Mouse (Mus musculus) MEL (cell line): ENCODE results near the gene Col15a1. TPM values are rescaled to one million over a fixed set of nuclear protein-coding genes. Genes with fewer than 3 reads are reported as not detected.
A peak's percentile ranks its signal among the peaks of the same experiment; 100 is the strongest.

ENCODE experiments used
- DNase-seq: peaks from one replicate; pipeline ENCODE4 v3.0.0; 2011; ENCODE audit warnings: low read depth, low spot score
- H3K27ac ChIP-seq: 2 replicates; pipeline ENCODE4 v1.5.1; 2012; ENCODE audit warnings: low read depth, mild to moderate bottlenecking, control low read depth, low read length, moderate library complexity; ENCODE audit not compliant: control insufficient read depth
- H3K27me3 ChIP-seq, 2 experiments: fragments of 150-350 bp in 1 of 2; sonication (generic) in 1 of 2; 2 replicates each; pipeline ENCODE4 v1.6.1; 2012; ENCODE audit warnings: low read length in 2 of 2, mild to moderate bottlenecking in 2 of 2, improper control_type of control experiment in 1 of 2, moderate library complexity in 1 of 2; ENCODE audit not compliant: insufficient read depth in 2 of 2, control insufficient read depth in 1 of 2
- H3K36me3 ChIP-seq, 2 experiments: 2 replicates each; pipeline ENCODE4 v1.6.1; 2012 to 2014; ENCODE audit warnings: low read length in 2 of 2, improper control_type of control experiment in 1 of 2, inconsistent platforms in 1 of 2, mild to moderate bottlenecking in 1 of 2; ENCODE audit not compliant: insufficient read depth in 2 of 2, control insufficient read depth in 1 of 2
- H3K4me1 ChIP-seq, 2 experiments: fragments of 150-350 bp in 1 of 2; sonication (generic) in 1 of 2; 2 replicates each; pipeline ENCODE4 v1.6.1; 2012; ENCODE audit warnings: low read length in 2 of 2, improper control_type of control experiment in 1 of 2, mild to moderate bottlenecking in 1 of 2; ENCODE audit not compliant: insufficient read depth in 2 of 2, control insufficient read depth in 1 of 2
- H3K4me3 ChIP-seq, 2 experiments: fragments of 150-350 bp in 1 of 2; sonication (generic) in 1 of 2; 2 replicates each; pipeline ENCODE4 v1.5.1; 2012; ENCODE audit warnings: low read depth in 2 of 2, low read length in 2 of 2, mild to moderate bottlenecking in 2 of 2, moderate library complexity in 2 of 2, control low read depth in 1 of 2, improper control_type of control experiment in 1 of 2; ENCODE audit not compliant: control insufficient read depth in 1 of 2, insufficient read depth in 1 of 2
- H3K79me2 ChIP-seq: 2 replicates; pipeline ENCODE4 v1.6.1; 2012; ENCODE audit warnings: mild to moderate bottlenecking, low read length, moderate library complexity; ENCODE audit not compliant: control insufficient read depth, poor library complexity, insufficient read depth
- H3K9ac ChIP-seq: 2 replicates; pipeline ENCODE4 v1.6.1; 2012; ENCODE audit warnings: low read depth, mild to moderate bottlenecking, control low read depth, low read length, moderate library complexity; ENCODE audit not compliant: control insufficient read depth, poor library complexity, severe bottlenecking
- H3K9me3 ChIP-seq: fragments of 150-350 bp; sonication (generic); replicated peaks from 2 replicates; pipeline ENCODE4 v1.6.1; 2012; ENCODE audit warnings: mild to moderate bottlenecking, low read length, improper control_type of control experiment, moderate library complexity; ENCODE audit not compliant: insufficient read depth
- BHLHE40 ChIP-seq: IDR thresholded peaks from 2 replicates; pipeline ENCODE4 v1.6.1; 2012; ENCODE audit warnings: low read depth, mild to moderate bottlenecking, inconsistent platforms, low read length, improper control_type of control experiment, borderline replicate concordance
- E2F4 ChIP-seq: IDR thresholded peaks from 2 replicates; pipeline ENCODE4 v1.6.1; 2011; ENCODE audit warnings: low read depth, low read length, improper control_type of control experiment, borderline replicate concordance
- ELF1 ChIP-seq: IDR thresholded peaks from 2 replicates; pipeline ENCODE4 v1.6.1; 2014; ENCODE audit warnings: low read depth, mild to moderate bottlenecking, inconsistent platforms, low read length, improper control_type of control experiment, moderate library complexity
- EP300 ChIP-seq, 2 experiments: IDR thresholded peaks; 2 replicates each; pipeline ENCODE4 v1.6.1; 2011; ENCODE audit warnings: improper control_type of control experiment in 2 of 2, low read length in 2 of 2, low read depth in 1 of 2, mild to moderate bottlenecking in 1 of 2
- ETS1 ChIP-seq: IDR thresholded peaks from 2 replicates; pipeline ENCODE4 v1.6.1; 2012; ENCODE audit warnings: low read depth, mild to moderate bottlenecking, inconsistent platforms, low read length, improper control_type of control experiment, moderate library complexity
- GATA1 ChIP-seq: IDR thresholded peaks from 2 replicates; pipeline ENCODE4 v1.6.1; 2011; ENCODE audit warnings: low read depth, low read length, improper control_type of control experiment
- HCFC1 ChIP-seq: IDR thresholded peaks from 2 replicates; pipeline ENCODE4 v1.6.1; 2012; ENCODE audit warnings: low read depth, mild to moderate bottlenecking, inconsistent platforms, low read length, improper control_type of control experiment, moderate library complexity
- JUND ChIP-seq: IDR thresholded peaks from 2 replicates; pipeline ENCODE4 v1.6.1; 2011; ENCODE audit warnings: low read depth, mild to moderate bottlenecking, improper control_type of control experiment, low read length
- MAZ ChIP-seq: IDR thresholded peaks from 2 replicates; pipeline ENCODE4 v1.6.1; 2012; ENCODE audit warnings: low read depth, mild to moderate bottlenecking, inconsistent platforms, low read length, improper control_type of control experiment
- MXI1 ChIP-seq: IDR thresholded peaks from 2 replicates; pipeline ENCODE4 v1.6.1; 2011; ENCODE audit warnings: mild to moderate bottlenecking, low read depth, low read length, improper control_type of control experiment
- MYB ChIP-seq: IDR thresholded peaks from 2 replicates; pipeline ENCODE4 v1.6.1; 2011; ENCODE audit warnings: mild to moderate bottlenecking, low read depth, low read length, improper control_type of control experiment
- MYC ChIP-seq: IDR thresholded peaks from 2 replicates; pipeline ENCODE4 v1.6.1; 2011; ENCODE audit warnings: low read depth, mild to moderate bottlenecking, low read length, improper control_type of control experiment, moderate library complexity
- POLR2A ChIP-seq, 2 experiments: IDR thresholded peaks; 2 replicates each; pipeline ENCODE4 v1.6.1; 2011 to 2012; ENCODE audit warnings: low read length in 2 of 2, mild to moderate bottlenecking in 2 of 2, control low read depth in 1 of 2, improper control_type of control experiment in 1 of 2, low read depth in 1 of 2, moderate library complexity in 1 of 2; ENCODE audit not compliant: control insufficient read depth in 1 of 2, insufficient read depth in 1 of 2, poor library complexity in 1 of 2
- TAL1 ChIP-seq: IDR thresholded peaks from 2 replicates; pipeline ENCODE4 v1.6.1; 2012; ENCODE audit warnings: mild to moderate bottlenecking, inconsistent platforms, low read length, moderate library complexity, mixed read lengths
- TBP ChIP-seq: IDR thresholded peaks from 2 replicates; pipeline ENCODE4 v1.8.0; 2011; ENCODE audit warnings: low read depth, low read length, improper control_type of control experiment
- TCF12 ChIP-seq: IDR thresholded peaks from 2 replicates; pipeline ENCODE4 v1.6.1; 2014; ENCODE audit warnings: low read depth, mild to moderate bottlenecking, inconsistent platforms, low read length, improper control_type of control experiment, moderate library complexity
- UBTF ChIP-seq: IDR thresholded peaks from 2 replicates; pipeline ENCODE4 v1.6.1; 2012; ENCODE audit warnings: low read depth, mild to moderate bottlenecking, inconsistent platforms, low read length, improper control_type of control experiment, moderate library complexity, borderline replicate concordance; ENCODE audit not compliant: insufficient read depth
- USF1 ChIP-seq: IDR thresholded peaks from 2 replicates; pipeline ENCODE4 v1.6.1; 2014; ENCODE audit warnings: low read depth, mild to moderate bottlenecking, inconsistent platforms, low read length, improper control_type of control experiment, moderate library complexity
- USF2 ChIP-seq, 2 experiments: IDR thresholded peaks; 2 replicates each; pipeline ENCODE4 v1.6.1; 2011 to 2012; ENCODE audit warnings: improper control_type of control experiment in 2 of 2, low read length in 2 of 2, borderline replicate concordance in 1 of 2, inconsistent platforms in 1 of 2, low read depth in 1 of 2, mild to moderate bottlenecking in 1 of 2; ENCODE audit not compliant: insufficient read depth in 1 of 2
- ZC3H11A ChIP-seq: IDR thresholded peaks from 2 replicates; pipeline ENCODE4 v1.6.1; 2012; ENCODE audit warnings: low read depth, mild to moderate bottlenecking, inconsistent platforms, low read length, improper control_type of control experiment
- ZMIZ1 ChIP-seq: IDR thresholded peaks from 2 replicates; pipeline ENCODE4 v1.6.1; 2012; ENCODE audit warnings: low read depth, mild to moderate bottlenecking, inconsistent platforms, low read length, improper control_type of control experiment, moderate library complexity
- polyA plus RNA-seq, 2 experiments: library from polyadenylated mRNA; stranded (reverse) in 1 of 2; unstranded in 1 of 2; fragments of >175 nt in 1 of 2; fragments of >200 nt in 1 of 2; gene quantifications; 2 replicates each; pipeline versions ENCODE4 v1.2.1 to v1.2.4; 2012; ENCODE audit warnings: low replicate concordance in 2 of 2, low read depth in 1 of 2; ENCODE audit not compliant: insufficient read length in 2 of 2, insufficient read depth in 1 of 2, missing spikeins in 1 of 2
- total RNA-seq: library from RNA; depleted of rRNA; stranded (reverse); fragments of 300-350 nt; gene quantifications from 2 replicates; pipeline ENCODE4 v1.2.3, GENCODE M21; 2012

Gene Col15a1
- total and polyA plus RNA-seq, 3 experiments: 2.2 to 2.6 TPM; not detected in 1

GRCm38 (mm10) chr4:47319561-47320321 is 111.8 kb downstream of the Col15a1 start:
- H3K4me1 ChIP-seq: peaks cover 3 to 25% of the 10 kb centered on the region in 2 experiments; a peak in 2 of 4 replicates
- H3K36me3 ChIP-seq: peaks cover 0 to 9% of the 10 kb centered on the region in 2 experiments; a peak in 2 of 4 replicates
- no peaks in the 10 kb centered on the region for H3K9me3 ChIP-seq
- TF ChIP-seq TAL1 (peak; percentile 44; the same call in 1 of the 2 replicates), MYB (no peak), USF1 (no peak), HCFC1 (no peak; the same call in 1 of the 2 replicates), BHLHE40 (no peak), ELF1 (peak; percentile 60), JUND (no peak), GATA1 (peak; percentile 5), POLR2A (IDR thresholded peaks at IDR 0.05; ENCODE audit: control insufficient read depth in 1 of 2, insufficient read depth in 1 of 2, low read depth in 1 of 2, low read length in 2 of 2, poor library complexity in 1 of 2) (0 out of 4 replicates have a peak, but pooled peaks of 1 of the 2 experiments have one; percentile 41), TBP (peak; percentile 62), MYC (peak; percentile 42; the same call in 1 of the 2 replicates), MAZ (peak; percentile 84; the same call in 1 of the 2 replicates), ZMIZ1 (no peak), USF2 (IDR thresholded peaks at IDR 0.05; ENCODE audit: borderline replicate concordance in 1 of 2, insufficient read depth in 1 of 2, low read depth in 1 of 2, low read length in 2 of 2) (no peak), EP300 (IDR thresholded peaks at IDR 0.05; ENCODE audit: low read depth in 1 of 2, low read length in 2 of 2) (peak; percentile 51 to 61; a peak in 3 of 4 replicates), E2F4 (no peak), TCF12 (0 out of 2 replicates have a peak, but pooled peaks have one; percentile 10), ZC3H11A (no peak), MXI1 (peak; percentile 56), ETS1 (peak; percentile 19; the same call in 1 of the 2 replicates), UBTF (no peak)
- peak; percentile 78 for DNase-seq
- peak overlapping the region; percentile 36 for H3K9ac ChIP-seq
- H3K27ac ChIP-seq: peak overlapping the region; percentile 53
- peak overlapping the region in 1 of 2 experiments; percentile 33; a peak in 1 of 4 replicates for H3K4me3 ChIP-seq
- no peaks in the 10 kb centered on the region for H3K27me3 ChIP-seq
- no peaks in the 10 kb centered on the region for H3K79me2 ChIP-seq
